8 mouse cellular contexts compared by ENCODE assay signal in the genomic region with DNA sequence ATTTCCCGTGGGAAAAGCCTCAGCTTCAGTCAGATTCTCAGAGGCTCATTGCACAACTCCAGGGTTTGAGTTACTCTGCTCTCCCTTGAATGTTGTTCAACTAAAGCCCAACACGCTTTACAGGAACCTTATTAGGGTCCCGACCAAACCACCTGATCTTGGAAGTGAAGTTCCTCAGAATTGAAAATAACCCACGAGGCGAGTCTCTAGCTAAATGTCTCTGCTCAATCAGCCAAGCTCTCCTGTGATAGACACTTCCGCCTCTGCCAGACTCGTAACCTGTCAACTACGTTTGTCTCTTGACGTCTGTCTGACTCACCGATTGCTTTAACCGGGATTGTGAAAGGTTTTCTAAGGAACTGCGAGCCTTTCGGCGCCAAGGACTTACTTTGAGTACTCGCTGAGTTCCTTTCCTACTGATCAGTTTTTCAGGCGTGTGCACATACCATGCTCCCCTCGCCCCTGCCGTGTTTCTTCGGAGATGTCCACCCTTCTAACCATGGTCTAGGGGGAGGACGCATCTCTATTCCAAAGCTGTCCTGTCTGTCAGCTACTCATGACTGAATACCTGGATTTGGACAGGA. TPM values are rescaled to one million over a fixed set of nuclear protein-coding genes. Genes with fewer than 3 reads are reported as not detected.
DNase-seq lines count a peak whose midpoint lies in the region; ATAC-seq and TF ChIP-seq lines count a peak whose summit lies in the region.

No protein-coding gene starts in this region.

- H3K4me1 ChIP-seq in embryonic facial prominence, embryonic 15.5 days, result peaks cover 13% of the 10 kb centered on the region
- H3K4me1 ChIP-seq in limb, embryonic 14.5 days (ENCODE audit: control insufficient read depth, insufficient read depth, low read length), result peaks cover 4% of the 10 kb centered on the region; the same call in 1 of the 2 replicates
- peaks cover 22% of the 10 kb centered on the region for H3K4me1 ChIP-seq in midbrain, embryonic 13.5 days (replicated peaks)

- no peaks in the 10 kb centered on the region for H3K36me3 ChIP-seq in embryonic facial prominence, embryonic 15.5 days
- no peaks in the 10 kb centered on the region for H3K36me3 ChIP-seq in limb, embryonic 14.5 days (ENCODE audit: control insufficient read depth, insufficient read depth, low read length)
- H3K36me3 ChIP-seq in midbrain, embryonic 13.5 days, result no peaks in the 10 kb centered on the region

- peak overlapping the region; percentile 92 for H3K4me3 ChIP-seq in gastrocnemius, adult 2 months
- peak overlapping the region; percentile 72 for H3K4me3 ChIP-seq in embryonic facial prominence, embryonic 15.5 days (replicated peaks)
- H3K4me3 ChIP-seq in limb, embryonic 14.5 days (replicated peaks; ENCODE audit: low read length), result peak overlapping the region; percentile 87
- peak overlapping the region; percentile 88 for H3K4me3 ChIP-seq in midbrain, embryonic 13.5 days (replicated peaks)

- TF ChIP-seq POLR2A in limb, embryonic 14.5 days (IDR thresholded peaks at IDR 0.05; ENCODE audit: borderline replicate concordance, extremely low read depth, insufficient read depth, insufficient read length), result no peak

- H3K9me3 ChIP-seq in embryonic facial prominence, embryonic 15.5 days (replicated peaks), result no peaks in the 10 kb centered on the region
- no peaks in the 10 kb centered on the region for H3K9me3 ChIP-seq in limb, embryonic 14.5 days (ENCODE audit: control insufficient read depth, low read length)
- H3K9me3 ChIP-seq in midbrain, embryonic 13.5 days, result no peaks in the 10 kb centered on the region

- DNase-seq in gastrocnemius, adult 2 months, result peak; percentile 47
- no peak for DNase-seq in gastrocnemius, postnatal 36 days
- DNase-seq in MEL-GATA-1-ER (ENCODE audit: extremely low read depth, low read depth), result peak; percentile 73
- DNase-seq in heart, postnatal 10 days, result peak; percentile 40 to 52
- no peak for DNase-seq in limb, embryonic 14.5 days (ENCODE audit: low spot score)
- peak; percentile 58 for DNase-seq in thymus, postnatal 14 days

- peak overlapping the region; percentile 96 for H3K27ac ChIP-seq in gastrocnemius, adult 2 months
- H3K27ac ChIP-seq in embryonic facial prominence, embryonic 15.5 days (replicated peaks), result peak overlapping the region; percentile 66
- no peak overlapping the region for H3K27ac ChIP-seq in limb, embryonic 14.5 days (replicated peaks; ENCODE audit: low read depth, low read length)
- H3K27ac ChIP-seq in midbrain, embryonic 13.5 days, result peak overlapping the region; percentile 6; the same call in 1 of the 2 replicates

- 1% methylated on average over 20 of the region's 20 CpGs for WGBS in embryonic facial prominence, embryonic 15.5 days
- 1% methylated on average over 20 of the region's 20 CpGs for WGBS in limb, embryonic 14.5 days
- 3% methylated on average over 20 of the region's 20 CpGs for WGBS in midbrain, embryonic 13.5 days

- intact Hi-C loops in gastrocnemius, adult 2 months (cut with DNase I), result no loop called here
- intact Hi-C loops in gastrocnemius, postnatal 36 days (cut with DNase I), result no loop called here
- intact Hi-C loops in heart, postnatal 10 days (cut with DNase I), result loop anchor here (2.0 kb wide), 1 partner anchor 18 kb away; a partner anchor contains a TSS

- no peak for TF ChIP-seq CTCF in gastrocnemius, adult 2 months (IDR thresholded peaks at IDR 0.05)

- no peaks in the 10 kb centered on the region for H3K27me3 ChIP-seq in embryonic facial prominence, embryonic 15.5 days
- no peaks in the 10 kb centered on the region for H3K27me3 ChIP-seq in limb, embryonic 14.5 days (ENCODE audit: control insufficient read depth, insufficient read depth, low read length)
- 0 out of 2 replicates have a peak, but pooled peaks cover 3% of the 10 kb centered on the region for H3K27me3 ChIP-seq in midbrain, embryonic 13.5 days

- peak overlapping the region; percentile 88 for H3K4me2 ChIP-seq in embryonic facial prominence, embryonic 15.5 days (replicated peaks)
- peak overlapping the region; percentile 85 for H3K4me2 ChIP-seq in limb, embryonic 14.5 days (replicated peaks; ENCODE audit: low read depth, low read length, severe bottlenecking)
- peak overlapping the region; percentile 73 for H3K4me2 ChIP-seq in midbrain, embryonic 13.5 days (replicated peaks)

- H3K9ac ChIP-seq in embryonic facial prominence, embryonic 15.5 days, result peak overlapping the region; percentile 60
- H3K9ac ChIP-seq in limb, embryonic 14.5 days (ENCODE audit: low read depth, low read length, severe bottlenecking), result peak overlapping the region; percentile 76
- H3K9ac ChIP-seq in midbrain, embryonic 13.5 days (replicated peaks), result peak overlapping the region; percentile 60

- ATAC-seq in embryonic facial prominence, embryonic 15.5 days (ENCODE audit: insufficient number of reproducible peaks, low FRiP score, low TSS enrichment, low read depth), result no peak
- ATAC-seq in limb, embryonic 14.5 days (ENCODE audit: low FRiP score, low read depth), result peak; percentile 21
- no peak for ATAC-seq in midbrain, embryonic 13.5 days

RNA-seq across cellular contexts. Expression of a gene that starts 0.6 kb away (rescaled TPM):
- total RNA-seq in gastrocnemius, adult 2 months (2021), result 1 to 10 TPM; 2.5 to 2.7 TPM
- 1 to 10 TPM; 1.4 to 2.6 TPM for total RNA-seq in gastrocnemius, postnatal 36 days (2021)
- 14.1 and 14.8 TPM in 2 replicates for polyA plus RNA-seq in embryonic facial prominence, embryonic 15.5 days (2015; fragmentation: Nextera tagmentation; extraction: Ambion mirVana)
- 1 to 10 TPM; 5.4 to 7.0 TPM for total RNA-seq in heart, postnatal 10 days (2021)
- polyA plus RNA-seq in limb, embryonic 14.5 days (2012; rRNA removed), result 6.7 and 7.7 TPM in 2 replicates
- 14.5 and 14.9 TPM in 2 replicates for polyA plus RNA-seq in limb, embryonic 14.5 days (2014; fragmentation: Nextera tagmentation; extraction: Ambion mirVana)
- 20.0 and 20.5 TPM in 2 replicates for polyA plus RNA-seq in midbrain, embryonic 13.5 days (2015; fragmentation: Nextera tagmentation; extraction: Ambion mirVana)

RNA-seq across cellular contexts. Expression of a gene that starts 18.3 kb away (rescaled TPM):
- total RNA-seq in gastrocnemius, adult 2 months (2021), result 10 to 100 TPM; 61.3 to 77.9 TPM
- 10 to 100 TPM; 66.3 to 66.9 TPM for total RNA-seq in gastrocnemius, postnatal 36 days (2021)
- 56.9 and 61.8 TPM in 2 replicates for polyA plus RNA-seq in embryonic facial prominence, embryonic 15.5 days (2015; fragmentation: Nextera tagmentation; extraction: Ambion mirVana)
- total RNA-seq in heart, postnatal 10 days (2021), result 10 to 100 TPM; 55.6 to 59.6 TPM
- 39.0 and 40.2 TPM in 2 replicates for polyA plus RNA-seq in limb, embryonic 14.5 days (2012; rRNA removed)
- polyA plus RNA-seq in limb, embryonic 14.5 days (2014; fragmentation: Nextera tagmentation; extraction: Ambion mirVana), result 68.8 and 69.6 TPM in 2 replicates
- polyA plus RNA-seq in midbrain, embryonic 13.5 days (2015; fragmentation: Nextera tagmentation; extraction: Ambion mirVana), result 72.1 and 77.1 TPM in 2 replicates

Comparison
In these comparisons a context has a peak if more than half of its experiments do, and no peak if none do; other contexts are left out.
1. DNase-seq: peak in gastrocnemius, adult 2 months (single experiment), MEL-GATA-1-ER (single experiment), heart, postnatal 10 days (2 of 2) and thymus, postnatal 14 days (single experiment); none in gastrocnemius, postnatal 36 days (0 of 2) and limb, embryonic 14.5 days (single experiment).
2. Peak in every context shown above with its lines, with median percentiles within 50 percentile points of each other: H3K4me3 ChIP-seq, H3K4me2 ChIP-seq and H3K9ac ChIP-seq.